Mouse (Mus musculus): ENCODE measurements at regions not wholly inside any gene's neighbourhood (a gene's known extent, or its start where the extent isn't known, plus 50 kb on each side); places are given as distances from the start of the nearest gene placed in this dataset.

GRCm38 (mm10) chr7:124581342-124581741 is 598.7 kb downstream of the Hs3st4 start:
- no peak for TF ChIP-seq CTCF (IDR thresholded peaks at IDR 0.05; ENCODE audit: extremely low read depth, insufficient read length, insufficient replicate concordance, low read depth, low read length)
- TF ChIP-seq POLR2A (IDR thresholded peaks at IDR 0.05; ENCODE audit: low read depth, low read length) = no peak
